Mouse (Mus musculus): ENCODE measurements around the gene 1600002K03Rik. TPM values are rescaled to one million over a fixed set of nuclear protein-coding genes. Genes with fewer than 3 reads are reported as not detected.

Gene 1600002K03Rik
- 1.6 TPM in 1 of 2 replicates, not detected in the other for total RNA-seq (2014; fragmentation: Nextera tagmentation)
- total RNA-seq (2017): 7.8 and 8.9 TPM in 2 replicates
- polyA plus RNA-seq (2012): 4.8 and 5.0 TPM in 2 replicates

- Histone ChIP-seq H3K27me3 (ENCODE audit: insufficient read depth, low read length) (peaks cover 4% of the 10 kb centered on the region), H3K9me3 (replicated peaks) (peaks cover 24% of the 10 kb centered on the region), H3K4me3 (ENCODE audit: low read depth, low read length) (peak within 1 kb of the TSS; percentile 70), H3K4me1 (ENCODE audit: insufficient read depth, low read depth, low read length) (peaks cover 58% of the 10 kb centered on the region), H3K36me3 (replicated peaks) (peaks cover 74% of the 10 kb centered on the region)
- ATAC-seq (ENCODE audit: extremely low read depth, insufficient number of reproducible peaks, low FRiP score, poor library complexity, severe bottlenecking): no peak
- TF ChIP-seq POLR2AphosphoS5 (IDR thresholded peaks at IDR 0.05; ENCODE audit: insufficient replicate concordance, low read depth, low read length): no peak
- no peak for TF ChIP-seq TAL1 (conservative IDR thresholded peaks at IDR 0.05; ENCODE audit: low read depth, low read length)
- no peak for TF ChIP-seq GATA1 (IDR thresholded peaks at IDR 0.05; ENCODE audit: borderline replicate concordance, low read length)
- TF ChIP-seq CTCF (IDR thresholded peaks at IDR 0.05; ENCODE audit: low read depth, low read length): no peak
- TF ChIP-seq GATA2 (IDR thresholded peaks at IDR 0.05; ENCODE audit: borderline replicate concordance, low read depth, low read length): no peak
- DNase-seq (ENCODE audit: low spot score): peak; percentile 82
These were observed at the start of gene 1600002K03Rik for GRCm38 (mm10) chr10:80172527-80173292. 1600002K03Rik (plus strand) TSS chr10:80172944.

GRCm38 (mm10) chr10:80123932-80124562 lies 48.7 kb upstream of the 1600002K03Rik start:
- Histone ChIP-seq H3K4me1 (ENCODE audit: insufficient read depth, low read depth, low read length) (peaks cover 61% of the 10 kb centered on the region), H3K36me3 (replicated peaks) (peaks cover 97% of the 10 kb centered on the region)

GRCm38 (mm10) chr10:80127920-80128319 lies 44.8 kb upstream of the 1600002K03Rik start:
- no peak for ATAC-seq (ENCODE audit: extremely low read depth, insufficient number of reproducible peaks, low FRiP score, poor library complexity, severe bottlenecking)
- H3K4me1 ChIP-seq (ENCODE audit: insufficient read depth, low read depth, low read length): peaks cover 60% of the 10 kb centered on the region
- no peak for DNase-seq (ENCODE audit: low spot score)

More at GRCm38 (mm10) chr10:80123932-80124562, 48.7 kb upstream of the 1600002K03Rik start:
- TF ChIP-seq GATA1 (IDR thresholded peaks at IDR 0.05; ENCODE audit: borderline replicate concordance, low read length) (no peak), TAL1 (conservative IDR thresholded peaks at IDR 0.05; ENCODE audit: low read depth, low read length) (no peak)
- no peaks in the 10 kb centered on the region for H3K9me3 ChIP-seq (replicated peaks)
- peak overlapping the region; percentile 17; the same call in 1 of the 2 replicates for H3K4me3 ChIP-seq (ENCODE audit: low read depth, low read length)
- no peaks in the 10 kb centered on the region for H3K27me3 ChIP-seq (ENCODE audit: insufficient read depth, low read length)
- ATAC-seq (ENCODE audit: extremely low read depth, insufficient number of reproducible peaks, low FRiP score, poor library complexity, severe bottlenecking): no peak
- DNase-seq (ENCODE audit: low spot score): no peak

GRCm38 (mm10) chr10:80129846-80130245 lies 42.9 kb upstream of the 1600002K03Rik start:
- DNase-seq (ENCODE audit: low spot score): no peak
- H3K36me3 ChIP-seq (replicated peaks): peaks cover 100% of the 10 kb centered on the region
- H3K27me3 ChIP-seq (ENCODE audit: insufficient read depth, low read length): no peaks in the 10 kb centered on the region; the same call in 1 of the 2 replicates
- no peak overlapping the region for H3K4me3 ChIP-seq (ENCODE audit: low read depth, low read length)
- H3K9me3 ChIP-seq (replicated peaks): peaks cover 7% of the 10 kb centered on the region; the same call in 1 of the 2 replicates
- peaks cover 53% of the 10 kb centered on the region for H3K4me1 ChIP-seq (ENCODE audit: insufficient read depth, low read depth, low read length)
- TF ChIP-seq CTCF (IDR thresholded peaks at IDR 0.05; ENCODE audit: low read depth, low read length) (no peak), GATA2 (IDR thresholded peaks at IDR 0.05; ENCODE audit: borderline replicate concordance, low read depth, low read length) (no peak), POLR2AphosphoS5 (IDR thresholded peaks at IDR 0.05; ENCODE audit: insufficient replicate concordance, low read depth, low read length) (no peak; the same call in 1 of the 2 replicates), TAL1 (conservative IDR thresholded peaks at IDR 0.05; ENCODE audit: low read depth, low read length) (no peak), GATA1 (IDR thresholded peaks at IDR 0.05; ENCODE audit: borderline replicate concordance, low read length) (no peak)
- ATAC-seq (ENCODE audit: extremely low read depth, insufficient number of reproducible peaks, low FRiP score, poor library complexity, severe bottlenecking): no peak

More at GRCm38 (mm10) chr10:80127920-80128319, 44.8 kb upstream of the 1600002K03Rik start:
- Histone ChIP-seq H3K27me3 (ENCODE audit: insufficient read depth, low read length) (no peaks in the 10 kb centered on the region; the same call in 1 of the 2 replicates), H3K4me3 (ENCODE audit: low read depth, low read length) (no peak overlapping the region), H3K9me3 (replicated peaks) (peaks cover 7% of the 10 kb centered on the region; the same call in 1 of the 2 replicates), H3K36me3 (replicated peaks) (peaks cover 100% of the 10 kb centered on the region)
- TF ChIP-seq CTCF (IDR thresholded peaks at IDR 0.05; ENCODE audit: low read depth, low read length): no peak
- TF ChIP-seq TAL1 (conservative IDR thresholded peaks at IDR 0.05; ENCODE audit: low read depth, low read length): no peak
- TF ChIP-seq GATA2 (IDR thresholded peaks at IDR 0.05; ENCODE audit: borderline replicate concordance, low read depth, low read length): no peak
- TF ChIP-seq POLR2AphosphoS5 (IDR thresholded peaks at IDR 0.05; ENCODE audit: insufficient replicate concordance, low read depth, low read length): no peak
- TF ChIP-seq GATA1 (IDR thresholded peaks at IDR 0.05; ENCODE audit: borderline replicate concordance, low read length): no peak

- no peak for DNase-seq (ENCODE audit: low spot score)
- H3K4me3 ChIP-seq (ENCODE audit: low read depth, low read length): 0 out of 2 replicates have a peak overlapping the region, but pooled peaks have one; percentile 0
- TF ChIP-seq GATA2 (IDR thresholded peaks at IDR 0.05; ENCODE audit: borderline replicate concordance, low read depth, low read length) (no peak), POLR2AphosphoS5 (IDR thresholded peaks at IDR 0.05; ENCODE audit: insufficient replicate concordance, low read depth, low read length) (no peak), TAL1 (conservative IDR thresholded peaks at IDR 0.05; ENCODE audit: low read depth, low read length) (no peak), GATA1 (IDR thresholded peaks at IDR 0.05; ENCODE audit: borderline replicate concordance, low read length) (no peak), CTCF (IDR thresholded peaks at IDR 0.05; ENCODE audit: low read depth, low read length) (no peak)
- ATAC-seq (ENCODE audit: extremely low read depth, insufficient number of reproducible peaks, low FRiP score, poor library complexity, severe bottlenecking): no peak; the same call in 1 of the 2 replicates
- peaks cover 100% of the 10 kb centered on the region for H3K36me3 ChIP-seq (replicated peaks)
- no peaks in the 10 kb centered on the region; the same call in 1 of the 2 replicates for H3K27me3 ChIP-seq (ENCODE audit: insufficient read depth, low read length)
- H3K4me1 ChIP-seq (ENCODE audit: insufficient read depth, low read depth, low read length): peaks cover 54% of the 10 kb centered on the region
- peaks cover 7% of the 10 kb centered on the region; the same call in 1 of the 2 replicates for H3K9me3 ChIP-seq (replicated peaks)
These were observed 42.2 kb upstream of the 1600002K03Rik start for GRCm38 (mm10) chr10:80130403-80131031.

All from G1E (cell line).